Mouse (Mus musculus): ENCODE data around the gene Ppm1h. TPM values are rescaled to one million over a fixed set of nuclear protein-coding genes. Genes with fewer than 3 reads are reported as not detected.

Gene Ppm1h
- polyA plus RNA-seq, 1 experiment from 2014 or later = 12.6 TPM

DNA sequence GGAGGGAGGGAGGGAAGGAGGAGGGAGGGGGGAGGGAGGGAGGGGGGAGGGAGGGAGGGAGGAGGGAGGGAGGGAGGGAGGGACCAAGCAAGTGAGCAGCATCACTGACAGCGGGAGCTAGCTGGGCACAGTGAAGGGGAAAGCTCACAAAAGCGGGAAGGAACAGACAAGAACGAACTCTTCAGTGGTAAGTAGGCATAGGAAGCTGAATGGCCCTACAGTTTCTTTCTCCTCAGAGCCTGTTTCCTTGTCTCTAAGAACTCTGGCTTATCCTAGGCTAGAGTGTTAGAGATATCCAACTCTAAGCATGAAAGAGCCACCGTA lies 2.5 kb downstream of the Ppm1h start:
- Histone ChIP-seq H3K27ac (no peak overlapping the region), H3K9me3 (no peaks in the 10 kb centered on the region), H3K4me3 (replicated peaks) (no peak overlapping the region), H3K27me3 (peaks cover 11% of the 10 kb centered on the region), H3K4me2 (replicated peaks) (no peak overlapping the region; the same call in 1 of the 2 replicates), H3K4me1 (replicated peaks) (peaks cover 19% of the 10 kb centered on the region), H3K9ac (replicated peaks) (no peak overlapping the region), H3K36me3 (no peaks in the 10 kb centered on the region)
- 19% methylated on average over 4 of the region's 4 CpGs for WGBS
- ATAC-seq = no peak

DNA sequence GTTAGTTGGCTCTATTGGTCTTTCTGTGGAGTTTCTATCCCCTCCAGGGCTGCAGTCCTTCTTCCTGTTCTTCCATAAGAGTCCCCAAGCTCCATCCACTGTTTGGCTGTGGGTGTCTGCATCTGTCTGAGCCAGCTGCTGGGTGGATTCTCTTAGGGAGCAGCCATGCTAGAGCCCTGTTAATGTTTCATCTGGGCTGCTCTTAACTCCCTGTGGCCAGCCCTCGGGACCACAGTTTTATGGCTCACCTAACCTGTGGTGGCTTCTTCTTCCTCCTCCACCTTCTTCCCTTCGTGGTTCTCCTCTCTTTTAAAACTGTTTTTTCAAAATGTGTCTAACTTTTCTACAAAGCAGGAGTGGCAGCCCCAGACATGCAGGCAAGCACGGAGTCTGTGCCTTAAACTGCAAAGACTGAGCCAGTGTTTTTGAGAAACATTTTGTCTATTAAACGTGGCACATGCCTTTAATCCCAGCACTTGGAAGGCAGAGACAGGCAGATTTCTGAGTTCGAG lies 5.3 kb downstream of the Ppm1h start:
- Histone ChIP-seq H3K9me3 (no peaks in the 10 kb centered on the region), H3K9ac (replicated peaks) (no peak overlapping the region), H3K4me1 (replicated peaks) (peaks cover 14% of the 10 kb centered on the region), H3K4me3 (replicated peaks) (no peak overlapping the region), H3K36me3 (peaks cover 4% of the 10 kb centered on the region; the same call in 1 of the 2 replicates), H3K4me2 (replicated peaks) (no peak overlapping the region), H3K27ac (no peak overlapping the region), H3K27me3 (peaks cover 4% of the 10 kb centered on the region; the same call in 1 of the 2 replicates)
- ATAC-seq = no peak
- 91% methylated on average over 5 of the region's 5 CpGs for WGBS

DNA sequence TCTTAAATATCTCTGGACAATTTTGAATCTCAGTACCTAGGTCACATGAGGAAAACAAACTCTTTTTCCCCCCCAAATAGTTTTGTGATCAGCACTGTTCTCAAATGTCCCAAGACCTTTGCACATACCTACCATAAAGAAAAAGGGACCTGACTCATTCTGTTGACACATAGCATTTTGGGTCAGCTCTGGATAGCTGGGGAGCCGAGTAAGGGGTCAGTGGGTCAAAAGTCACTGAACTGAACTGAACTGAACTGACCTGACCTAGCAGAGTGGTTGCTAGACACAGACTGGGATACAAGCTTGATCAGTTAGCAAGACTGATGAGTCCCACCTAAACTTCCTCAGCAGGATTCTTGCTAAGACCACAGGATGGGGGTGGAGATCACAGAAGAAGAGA lies 6.7 kb downstream of the Ppm1h start:
- H3K4me2 ChIP-seq (replicated peaks) = no peak overlapping the region
- H3K27ac ChIP-seq = no peak overlapping the region
- H3K4me3 ChIP-seq (replicated peaks) = no peak overlapping the region
- H3K36me3 ChIP-seq = peaks cover 4% of the 10 kb centered on the region; the same call in 1 of the 2 replicates
- no peak overlapping the region for H3K9ac ChIP-seq (replicated peaks)
- H3K9me3 ChIP-seq = no peaks in the 10 kb centered on the region
- 52% methylated on average over 1 of the region's 1 CpGs for WGBS
- H3K27me3 ChIP-seq = peaks cover 4% of the 10 kb centered on the region; the same call in 1 of the 2 replicates
- peaks cover 5% of the 10 kb centered on the region for H3K4me1 ChIP-seq (replicated peaks)
- no peak for ATAC-seq

- no peak overlapping the region for H3K9ac ChIP-seq (replicated peaks)
- 91% methylated on average over 19 of the region's 19 CpGs for WGBS
- H3K9me3 ChIP-seq = no peaks in the 10 kb centered on the region
- H3K4me1 ChIP-seq (replicated peaks) = no peaks in the 10 kb centered on the region
- peaks cover 4% of the 10 kb centered on the region; the same call in 1 of the 2 replicates for H3K27me3 ChIP-seq
- no peak overlapping the region for H3K27ac ChIP-seq
- H3K4me3 ChIP-seq (replicated peaks) = no peak overlapping the region
- peaks cover 4% of the 10 kb centered on the region; the same call in 1 of the 2 replicates for H3K36me3 ChIP-seq
- no peak overlapping the region for H3K4me2 ChIP-seq (replicated peaks)
- 0 out of 2 replicates have a peak, but pooled peaks have one; percentile 48 for ATAC-seq
Observed at GRCm38 (mm10) chr10:122685836-122686531, 7.4 kb downstream of the Ppm1h start.

GRCm38 (mm10) chr10:122690698-122691097 lies 12.1 kb downstream of the Ppm1h start:
- Histone ChIP-seq H3K9me3 (no peaks in the 10 kb centered on the region), H3K4me2 (replicated peaks) (no peak overlapping the region), H3K4me3 (replicated peaks) (no peak overlapping the region), H3K9ac (replicated peaks) (no peak overlapping the region), H3K4me1 (replicated peaks) (peaks cover 15% of the 10 kb centered on the region), H3K27ac (no peak overlapping the region), H3K27me3 (no peaks in the 10 kb centered on the region), H3K36me3 (peaks cover 4% of the 10 kb centered on the region; the same call in 1 of the 2 replicates)
- 84% methylated on average over 6 of the region's 6 CpGs for WGBS
- no peak for ATAC-seq

DNA sequence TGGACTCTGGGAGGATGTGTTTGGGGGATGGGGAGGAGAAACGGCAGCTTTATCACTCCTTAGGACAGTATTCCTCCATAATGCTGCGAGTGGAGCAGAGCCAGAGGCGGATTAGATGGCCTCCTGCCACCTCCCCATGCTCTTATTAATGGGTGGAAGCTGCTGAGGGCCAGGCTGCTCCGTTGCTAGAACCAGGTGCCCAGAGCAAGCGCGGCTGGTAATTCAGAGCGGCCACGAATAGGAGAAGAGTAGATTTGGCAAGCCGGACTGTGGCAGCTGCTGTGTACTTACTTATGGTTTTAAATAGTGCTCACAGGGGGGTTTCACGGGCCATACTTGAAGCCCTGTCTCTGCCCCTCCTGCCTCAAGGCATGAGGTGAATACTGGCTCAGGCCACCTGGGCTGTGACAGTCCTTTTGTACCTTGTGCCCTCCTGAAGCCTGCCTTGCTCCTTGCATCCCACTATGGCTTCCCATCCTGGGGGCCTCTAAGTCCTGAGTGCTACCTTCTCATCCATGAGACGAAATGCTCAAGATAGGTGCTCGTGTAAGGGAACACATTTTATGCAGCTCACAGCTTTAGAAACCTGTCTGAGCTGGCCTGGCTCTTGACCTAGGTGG lies 14.7 kb downstream of the Ppm1h start:
- H3K9me3 ChIP-seq = no peaks in the 10 kb centered on the region
- H3K4me2 ChIP-seq (replicated peaks) = no peak overlapping the region
- no peaks in the 10 kb centered on the region for H3K36me3 ChIP-seq
- ATAC-seq = peak; percentile 66
- no peaks in the 10 kb centered on the region for H3K27me3 ChIP-seq
- H3K4me3 ChIP-seq (replicated peaks) = no peak overlapping the region
- 66% methylated on average over 12 of the region's 12 CpGs for WGBS
- H3K9ac ChIP-seq (replicated peaks) = no peak overlapping the region
- peaks cover 15% of the 10 kb centered on the region for H3K4me1 ChIP-seq (replicated peaks)
- H3K27ac ChIP-seq = peak overlapping the region; percentile 51; the same call in 1 of the 2 replicates

DNA sequence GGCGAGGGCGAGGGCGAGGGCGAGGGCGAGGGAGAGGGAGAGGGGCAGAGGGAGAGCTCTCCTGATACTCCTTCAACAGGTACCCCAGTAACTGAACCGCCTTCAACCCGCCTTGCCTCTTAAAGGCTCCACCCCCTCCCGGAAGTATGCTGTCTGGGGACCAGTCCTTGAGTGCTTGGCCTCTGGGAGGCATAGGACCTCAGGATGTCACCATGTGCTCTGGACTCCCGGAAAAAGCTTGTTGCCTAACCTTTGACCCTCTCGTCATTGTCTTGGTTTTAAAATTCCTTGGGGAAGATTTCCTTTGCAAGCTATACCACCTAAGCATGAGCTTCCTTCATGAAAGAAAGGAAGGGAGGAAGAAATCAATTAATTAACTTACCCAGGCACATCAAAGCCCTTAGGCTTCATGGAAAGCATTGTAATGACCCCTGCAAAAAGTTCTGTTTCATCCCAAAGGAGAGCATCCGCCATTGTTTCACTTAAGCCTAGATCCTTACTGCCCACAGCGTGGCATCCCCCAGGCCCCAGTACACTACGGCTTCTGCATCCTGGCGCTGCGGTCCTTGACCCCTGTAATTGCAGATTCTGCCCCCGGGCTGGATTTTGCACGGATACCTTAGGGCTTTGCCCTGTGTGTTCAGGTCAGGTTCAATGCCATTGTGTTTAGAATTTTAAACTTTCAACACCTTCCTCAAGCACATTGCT lies 15.5 kb downstream of the Ppm1h start:
- Histone ChIP-seq H3K4me1 (replicated peaks) (peaks cover 15% of the 10 kb centered on the region), H3K4me2 (replicated peaks) (no peak overlapping the region), H3K9me3 (no peaks in the 10 kb centered on the region), H3K4me3 (replicated peaks) (no peak overlapping the region), H3K27me3 (no peaks in the 10 kb centered on the region), H3K27ac (peak overlapping the region; percentile 39), H3K9ac (replicated peaks) (no peak overlapping the region), H3K36me3 (no peaks in the 10 kb centered on the region)
- WGBS = 63% methylated on average over 17 of the region's 17 CpGs
- ATAC-seq = 0 out of 2 replicates have a peak, but pooled peaks have one; percentile 34

GRCm38 (mm10) chr10:122696335-122696734 lies 17.8 kb downstream of the Ppm1h start:
- H3K9me3 ChIP-seq = no peaks in the 10 kb centered on the region
- peaks cover 15% of the 10 kb centered on the region for H3K4me1 ChIP-seq (replicated peaks)
- no peaks in the 10 kb centered on the region for H3K27me3 ChIP-seq
- no peak overlapping the region for H3K27ac ChIP-seq
- no peak overlapping the region for H3K4me2 ChIP-seq (replicated peaks)
- no peaks in the 10 kb centered on the region for H3K36me3 ChIP-seq
- H3K9ac ChIP-seq (replicated peaks) = no peak overlapping the region
- ATAC-seq = no peak
- WGBS = 100% methylated on average over 1 of the region's 1 CpGs
- no peak overlapping the region for H3K4me3 ChIP-seq (replicated peaks)

DNA sequence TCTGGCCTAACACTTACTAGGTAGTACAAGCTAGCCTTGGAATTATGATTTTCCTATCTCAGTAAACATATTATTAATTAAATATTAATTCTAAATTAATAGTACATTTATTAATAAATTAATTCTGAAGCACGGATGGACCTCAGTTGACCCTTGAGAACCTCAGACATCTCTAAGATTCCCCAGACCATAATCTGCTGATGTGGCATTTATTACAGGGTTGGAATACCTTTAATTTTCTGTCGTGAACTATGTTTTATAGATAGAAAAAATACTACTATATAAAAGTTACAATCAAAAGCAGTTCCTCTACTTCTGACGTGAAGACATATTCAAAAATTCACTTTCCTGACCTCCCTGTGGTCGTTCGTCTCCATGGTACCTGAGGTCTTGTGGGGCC lies 19.8 kb downstream of the Ppm1h start:
- Histone ChIP-seq H3K36me3 (no peaks in the 10 kb centered on the region), H3K27ac (no peak overlapping the region), H3K9me3 (no peaks in the 10 kb centered on the region), H3K9ac (replicated peaks) (no peak overlapping the region), H3K4me3 (replicated peaks) (no peak overlapping the region), H3K4me1 (replicated peaks) (peaks cover 9% of the 10 kb centered on the region), H3K4me2 (replicated peaks) (no peak overlapping the region), H3K27me3 (no peaks in the 10 kb centered on the region)
- WGBS = 90% methylated on average over 5 of the region's 5 CpGs
- no peak for ATAC-seq

DNA sequence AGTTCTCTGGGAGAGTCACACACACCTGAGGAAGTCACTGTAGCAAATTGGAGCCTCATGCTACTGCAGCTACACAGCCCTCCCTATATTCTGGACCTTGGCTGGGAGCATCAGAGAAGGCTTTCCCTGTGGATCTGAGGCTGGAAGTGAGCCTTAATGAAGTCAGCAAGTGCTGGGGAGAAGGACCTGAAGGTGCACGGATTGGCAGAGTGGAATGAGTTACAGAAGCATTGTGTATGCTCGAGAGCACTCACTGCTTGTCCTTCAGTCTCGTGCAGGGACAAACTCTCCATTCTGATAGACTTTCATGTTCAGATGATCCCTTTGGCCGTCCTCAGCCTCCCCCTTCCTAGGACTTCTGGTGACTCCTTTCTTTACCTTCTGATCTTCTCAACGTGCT lies 26.3 kb downstream of the Ppm1h start:
- no peaks in the 10 kb centered on the region for H3K27me3 ChIP-seq
- no peak overlapping the region for H3K4me3 ChIP-seq (replicated peaks)
- peaks cover 4% of the 10 kb centered on the region; the same call in 1 of the 2 replicates for H3K4me1 ChIP-seq (replicated peaks)
- no peak overlapping the region for H3K9ac ChIP-seq (replicated peaks)
- no peak overlapping the region for H3K4me2 ChIP-seq (replicated peaks)
- no peak for ATAC-seq
- WGBS = 80% methylated on average over 5 of the region's 5 CpGs
- H3K36me3 ChIP-seq = no peaks in the 10 kb centered on the region
- no peak overlapping the region for H3K27ac ChIP-seq
- no peaks in the 10 kb centered on the region for H3K9me3 ChIP-seq

- H3K9ac ChIP-seq (replicated peaks) = no peak overlapping the region
- no peaks in the 10 kb centered on the region for H3K9me3 ChIP-seq
- no peaks in the 10 kb centered on the region for H3K27me3 ChIP-seq
- no peak for ATAC-seq
- H3K4me3 ChIP-seq (replicated peaks) = no peak overlapping the region
- H3K4me1 ChIP-seq (replicated peaks) = peaks cover 9% of the 10 kb centered on the region; the same call in 1 of the 2 replicates
- H3K4me2 ChIP-seq (replicated peaks) = no peak overlapping the region
- no peaks in the 10 kb centered on the region for H3K36me3 ChIP-seq
- 90% methylated on average over 6 of the region's 6 CpGs for WGBS
- no peak overlapping the region for H3K27ac ChIP-seq
Observed at GRCm38 (mm10) chr10:122705457-122705856, 26.9 kb downstream of the Ppm1h start.

DNA sequence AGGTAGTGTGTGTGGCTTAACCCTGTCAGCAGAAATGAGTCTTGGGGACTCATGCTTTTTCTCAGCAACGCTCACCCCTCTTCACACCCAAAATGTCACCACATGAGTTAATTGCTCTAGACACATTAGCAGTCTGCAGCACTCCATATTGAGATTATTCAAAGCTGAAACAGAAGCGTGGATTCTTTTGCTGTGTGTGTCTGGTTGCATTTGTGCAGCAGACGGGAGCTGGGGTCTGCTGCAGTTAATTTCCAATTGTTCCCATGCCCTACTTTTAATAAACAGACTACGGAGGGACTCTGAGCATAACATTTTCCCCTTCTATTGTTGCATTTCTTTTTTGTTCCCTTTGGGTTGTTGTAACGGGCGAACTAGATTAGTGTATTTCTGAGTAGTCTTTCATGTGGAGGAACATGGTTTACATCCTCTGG lies 32.8 kb downstream of the Ppm1h start:
- Histone ChIP-seq H3K4me1 (replicated peaks) (peaks cover 32% of the 10 kb centered on the region), H3K9me3 (no peaks in the 10 kb centered on the region), H3K4me2 (replicated peaks) (no peak overlapping the region), H3K27me3 (no peaks in the 10 kb centered on the region), H3K9ac (replicated peaks) (no peak overlapping the region; the same call in 1 of the 2 replicates), H3K4me3 (replicated peaks) (no peak overlapping the region), H3K27ac (no peak overlapping the region), H3K36me3 (no peaks in the 10 kb centered on the region)
- 41% methylated on average over 6 of the region's 6 CpGs for WGBS
- no peak for ATAC-seq

Data from midbrain, embryonic 13.5 days (tissue).